In the genomic region with DNA sequence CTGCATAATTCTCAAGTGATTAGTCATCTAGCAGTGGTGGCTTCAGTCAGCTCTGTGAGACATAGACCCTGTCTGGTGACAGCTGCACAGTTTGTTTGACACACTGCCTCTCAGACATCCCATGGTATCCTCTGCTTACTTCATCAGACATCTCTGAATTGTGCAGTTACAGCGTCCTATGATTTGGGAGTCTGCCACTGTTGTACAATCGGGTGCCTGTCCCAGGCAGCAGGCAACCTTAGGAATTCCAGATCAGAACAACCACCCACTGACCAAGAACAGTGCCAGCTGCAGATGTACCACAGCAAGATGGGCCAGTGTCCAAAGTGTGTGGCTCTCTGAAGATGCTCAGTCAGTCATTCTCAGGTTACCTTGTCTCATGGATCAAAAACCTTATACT, we compare ENCODE assay signal across 17 mouse cellular contexts.
DNase-seq lines count a peak whose midpoint lies in the region.
"Had no signal": no experiment of that assay in that cellular context is flagged by ENCODE, and none has a peak within 500 bp of the region (broad histone marks: within the 10 kb centered on the region; RNA-seq: fewer than 3 reads in every experiment).

No protein-coding gene starts in this region.

- DNase-seq in cerebellum, postnatal 14 days: peak; percentile 15 to 17
- no peak for DNase-seq in cerebellum, postnatal 25 days
- peak; percentile 8 to 15 for DNase-seq in left cerebral cortex, postnatal 10 days (ENCODE audit: extremely low spot score in 1 of 2, low spot score in 2 of 2)
- DNase-seq in left cerebral cortex, adult 11 months (ENCODE audit: low spot score): no peak
- DNase-seq in brain, adult 2 months (ENCODE audit: low read depth, low spot score): peak; percentile 40
- peak; percentile 19 to 26 for DNase-seq in layer of hippocampus, postnatal 14 days (ENCODE audit: low spot score in 2 of 2)
- DNase-seq in adrenal gland, postnatal 36 days: no peak
- DNase-seq in adrenal gland, postnatal 10 days: no peak
- DNase-seq: adrenal gland, postnatal 25 days; cerebellum, adult 11-12 months; gastrocnemius, postnatal 36 days; heart, postnatal 36 days; liver, embryonic 13.5 days; lung, adult 2 months; lung, postnatal 14 days; thymus, adult 2 months; thymus, postnatal 4 days had no signal

- intact Hi-C loops in left cerebral cortex, postnatal 10 days (cut with DNase I): no loop called here

Comparison
In these comparisons a context has a peak if more than half of its experiments do, and no peak if none do; other contexts are left out.
1. DNase-seq: peak in cerebellum, postnatal 14 days (2 of 2), left cerebral cortex, postnatal 10 days (2 of 2), brain, adult 2 months (single experiment) and layer of hippocampus, postnatal 14 days (2 of 2); none in cerebellum, postnatal 25 days (0 of 2), left cerebral cortex, adult 11 months (single experiment), adrenal gland, postnatal 36 days (0 of 2) and adrenal gland, postnatal 10 days (single experiment).